Mouse (Mus musculus): ENCODE data around the gene Olfr1101.

Gene Olfr1101

DNA sequence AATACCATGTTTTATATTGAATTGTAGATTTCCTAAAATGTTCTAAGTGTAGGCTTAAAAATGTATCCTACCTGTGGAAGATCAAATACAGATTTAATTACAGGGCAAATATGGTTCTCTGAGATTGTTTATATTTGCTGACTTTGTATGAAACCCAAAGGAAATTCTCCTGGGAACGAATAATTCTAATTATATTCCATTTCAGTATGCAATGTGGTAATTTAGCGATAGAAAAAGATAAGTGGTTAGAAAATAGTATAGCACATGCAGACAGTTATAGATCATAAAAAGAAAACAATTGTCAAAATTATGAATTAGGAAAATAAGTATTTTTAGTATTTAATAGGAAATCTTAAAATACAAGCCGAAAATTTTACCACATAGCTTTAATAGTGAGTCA, at the start of gene Olfr1101:
TSS of gene Olfr1101 (minus strand) at position 101 of the 400 bp plus-strand sequence.
- DNase-seq, result no peak

GRCm38 (mm10) chr2:87036431-87036830, 45.4 kb upstream of the Olfr1101 start, which contains the start of gene Olfr1105:
Gene Olfr1105 (minus strand): TSS chr2:87036531.
- no peak for DNase-seq

- DNase-seq, result no peak
These were observed 36.0 kb upstream of the Olfr1101 start, which contains the start of gene Olfr1104 for GRCm38 (mm10) chr2:87026980-87027379. Gene Olfr1104 (minus strand): TSS chr2:87027080.

- DNase-seq, result no peak
These were observed 7.1 kb upstream of the Olfr1101 start, which contains the start of gene Olfr1102 for GRCm38 (mm10) chr2:86998098-86998497. Gene Olfr1102 (plus strand): TSS chr2:86998398.

GRCm38 (mm10) chr2:86979854-86980253, 11.2 kb downstream of the Olfr1101 start, which contains the start of gene Olfr1100:
Gene Olfr1100 (minus strand): TSS chr2:86979954.
- DNase-seq, result no peak

DNA sequence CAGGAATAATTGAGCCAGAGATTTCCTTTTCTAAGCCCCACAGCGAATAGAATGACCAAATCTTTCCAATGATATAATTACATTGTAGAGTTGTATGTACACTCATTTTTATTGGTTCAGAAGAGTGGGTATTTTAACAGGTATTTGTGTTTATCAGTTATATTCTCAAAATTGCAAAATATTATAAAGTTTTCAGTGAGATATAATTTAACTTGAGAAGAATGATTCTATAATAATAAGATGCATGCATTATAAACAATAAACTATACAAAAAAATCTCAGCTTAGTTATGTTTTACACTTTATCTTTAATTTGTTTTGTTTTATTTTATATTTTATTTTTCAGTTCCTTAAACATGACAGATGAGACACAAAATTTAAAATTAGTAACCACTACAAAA, 30.4 kb downstream of the Olfr1101 start, which contains the start of gene Olfr1099:
TSS of gene Olfr1099 (minus strand) at position 101 of the 400 bp plus-strand sequence.
- no peak for DNase-seq

Measured in kidney, adult 11 months (tissue).